Mouse (Mus musculus) midbrain, embryonic 10.5 days (tissue): ENCODE results near the gene Myh4. TPM values are rescaled to one million over a fixed set of nuclear protein-coding genes. Genes with fewer than 3 reads are reported as not detected.

Experiments
- DNase-seq: peaks from one replicate; pipeline ENCODE4 v3.0.0-alpha.2; 2017; ENCODE audit warnings: low spot score
- H3K27ac ChIP-seq: fragments of 300-500 bp; sonication (generic); replicated peaks from 2 replicates; pipeline ENCODE4 v1.5.1; 2016; ENCODE audit warnings: mild to moderate bottlenecking
- H3K27me3 ChIP-seq: fragments of 300-500 bp; sonication (generic); 2 replicates; pipeline ENCODE4 v1.6.1; 2016; ENCODE audit warnings: low read depth, mild to moderate bottlenecking; ENCODE audit not compliant: poor library complexity, severe bottlenecking
- H3K36me3 ChIP-seq: fragments of 300-500 bp; sonication (generic); 2 replicates; pipeline ENCODE4 v1.6.1; 2016; ENCODE audit warnings: mild to moderate bottlenecking, moderate library complexity
- H3K4me1 ChIP-seq: fragments of 300-500 bp; sonication (generic); 2 replicates; pipeline ENCODE4 v1.6.1; 2016
- H3K4me3 ChIP-seq: fragments of 300-500 bp; sonication (generic); 2 replicates; pipeline ENCODE4 v1.5.1; 2016; ENCODE audit warnings: mild to moderate bottlenecking, moderate library complexity
- H3K9me3 ChIP-seq: fragments of 300-500 bp; sonication (generic); replicated peaks from 2 replicates; pipeline ENCODE4 v1.6.1; 2016; ENCODE audit warnings: mild to moderate bottlenecking
- WGBS: fragments of 180-500 bp; shearing (Covaris S2); methylation state at CpG from one replicate; pipeline ENCODE4 v1.1.7; 2016; 5-methylcytosine and 5-hydroxymethylcytosine counted together
- polyA plus RNA-seq: library from polyadenylated mRNA; unstranded; fragments of >200 nt; fragmentation: Nextera tagmentation; extraction: Ambion mirVana; gene quantifications from 2 replicates; pipeline ENCODE4 v1.2.1, GENCODE M21; 2016

The Myh4 gene
- not detected in 2 replicates for polyA plus RNA-seq

- H3K27ac ChIP-seq: no peak within 1 kb of the TSS
- no peaks in the 10 kb centered on the region for H3K9me3 ChIP-seq
- no peaks in the 10 kb centered on the region for H3K36me3 ChIP-seq
- H3K4me1 ChIP-seq: no peaks in the 10 kb centered on the region
- H3K4me3 ChIP-seq: no peak within 1 kb of the TSS
- no peaks in the 10 kb centered on the region for H3K27me3 ChIP-seq
- no peak for DNase-seq
- WGBS: 86% methylated on average over 5 of the region's 5 CpGs
These were observed at the start of gene Myh4 for GRCm38 (mm10) chr11:67237481-67238079. Myh4 (plus strand) TSS chr11:67238029.

DNA sequence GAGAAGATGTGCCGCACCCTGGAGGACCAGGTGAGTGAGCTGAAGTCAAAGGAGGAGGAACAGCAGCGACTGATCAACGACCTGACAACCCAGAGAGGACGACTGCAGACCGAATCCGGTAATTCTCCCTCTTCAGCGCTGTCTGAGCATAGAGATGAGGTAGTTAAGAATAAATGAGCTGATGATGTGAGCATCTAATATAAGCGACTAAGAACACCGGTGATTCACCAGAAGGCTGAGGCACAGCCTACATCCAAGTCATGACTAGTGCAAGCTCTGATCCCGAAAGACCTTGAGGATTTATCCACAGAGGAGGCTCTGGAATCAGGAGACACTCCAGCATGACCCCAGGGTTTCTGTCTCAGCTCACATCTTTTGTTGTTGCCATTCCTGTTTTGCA is 47.5 kb upstream of the Myh4 start:
- Histone ChIP-seq H3K27me3 (no peaks in the 10 kb centered on the region), H3K9me3 (no peaks in the 10 kb centered on the region), H3K36me3 (no peaks in the 10 kb centered on the region), H3K27ac (no peak overlapping the region), H3K4me1 (no peaks in the 10 kb centered on the region), H3K4me3 (no peak overlapping the region)
- 88% methylated on average over 10 of the region's 10 CpGs for WGBS
- no peak for DNase-seq

GRCm38 (mm10) chr11:67190814-67191213 is 47.0 kb upstream of the Myh4 start:
- Histone ChIP-seq H3K9me3 (no peaks in the 10 kb centered on the region), H3K36me3 (no peaks in the 10 kb centered on the region), H3K4me1 (no peaks in the 10 kb centered on the region), H3K27me3 (no peaks in the 10 kb centered on the region), H3K4me3 (no peak overlapping the region), H3K27ac (no peak overlapping the region)
- no peak for DNase-seq
- 87% methylated on average over 2 of the region's 2 CpGs for WGBS

GRCm38 (mm10) chr11:67191496-67191895 is 46.3 kb upstream of the Myh4 start:
- Histone ChIP-seq H3K27me3 (no peaks in the 10 kb centered on the region), H3K4me1 (no peaks in the 10 kb centered on the region), H3K27ac (no peak overlapping the region), H3K36me3 (no peaks in the 10 kb centered on the region), H3K9me3 (no peaks in the 10 kb centered on the region), H3K4me3 (no peak overlapping the region)
- 91% methylated on average over 14 of the region's 14 CpGs for WGBS
- no peak for DNase-seq

GRCm38 (mm10) chr11:67199321-67199720 is 38.5 kb upstream of the Myh4 start:
- Histone ChIP-seq H3K4me3 (no peak overlapping the region), H3K36me3 (no peaks in the 10 kb centered on the region), H3K27ac (no peak overlapping the region), H3K4me1 (no peaks in the 10 kb centered on the region), H3K27me3 (no peaks in the 10 kb centered on the region), H3K9me3 (no peaks in the 10 kb centered on the region)
- no peak for DNase-seq
- WGBS: 61% methylated on average over 1 of the region's 1 CpGs

- no peak within 1 kb of the TSS for H3K4me3 ChIP-seq
- no peaks in the 10 kb centered on the region for H3K9me3 ChIP-seq
- H3K27ac ChIP-seq: no peak within 1 kb of the TSS
- no peaks in the 10 kb centered on the region for H3K4me1 ChIP-seq
- DNase-seq: no peak
- 80% methylated on average over 4 of the region's 4 CpGs for WGBS
- H3K27me3 ChIP-seq: no peaks in the 10 kb centered on the region
- no peaks in the 10 kb centered on the region for H3K36me3 ChIP-seq
These were observed 38.1 kb upstream of the Myh4 start, which contains the start of gene Myh1 for GRCm38 (mm10) chr11:67199752-67200151. Myh1 (plus strand) TSS chr11:67200052.

GRCm38 (mm10) chr11:67204766-67205165 is 33.1 kb upstream of the Myh4 start:
- no peak for DNase-seq
- Histone ChIP-seq H3K36me3 (no peaks in the 10 kb centered on the region), H3K4me1 (no peaks in the 10 kb centered on the region), H3K27me3 (no peaks in the 10 kb centered on the region), H3K4me3 (no peak overlapping the region), H3K9me3 (no peaks in the 10 kb centered on the region), H3K27ac (no peak overlapping the region)
- 79% methylated on average over 3 of the region's 3 CpGs for WGBS

DNA sequence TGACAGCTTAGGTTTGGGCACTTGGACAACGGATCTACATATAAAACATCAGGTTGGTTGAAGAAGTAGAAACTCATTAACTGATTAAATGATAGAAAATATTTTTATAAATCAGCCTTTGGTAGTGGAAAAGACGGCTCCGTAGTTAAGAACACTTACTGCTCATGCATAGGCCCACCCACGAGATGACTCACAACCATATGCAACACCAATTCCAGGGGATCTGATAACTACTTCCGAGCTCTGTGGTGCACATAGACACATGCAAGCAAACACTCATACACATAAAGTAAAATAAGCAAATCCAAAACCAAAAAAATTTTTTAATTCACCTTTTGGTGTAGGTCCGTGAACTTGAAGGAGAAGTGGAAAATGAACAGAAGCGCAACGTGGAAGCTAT is 16.0 kb upstream of the Myh4 start:
- WGBS: 94% methylated on average over 8 of the region's 8 CpGs
- Histone ChIP-seq H3K4me1 (no peaks in the 10 kb centered on the region), H3K9me3 (no peaks in the 10 kb centered on the region), H3K4me3 (no peak overlapping the region), H3K36me3 (no peaks in the 10 kb centered on the region), H3K27ac (no peak overlapping the region), H3K27me3 (no peaks in the 10 kb centered on the region)
- DNase-seq: no peak

- WGBS: 88% methylated on average over 3 of the region's 3 CpGs
- H3K27me3 ChIP-seq: no peaks in the 10 kb centered on the region
- DNase-seq: no peak
- no peaks in the 10 kb centered on the region for H3K9me3 ChIP-seq
- no peaks in the 10 kb centered on the region for H3K36me3 ChIP-seq
- no peaks in the 10 kb centered on the region for H3K4me1 ChIP-seq
- no peak overlapping the region for H3K27ac ChIP-seq
- H3K4me3 ChIP-seq: no peak overlapping the region
These were observed 13.4 kb upstream of the Myh4 start for GRCm38 (mm10) chr11:67224466-67224865.

GRCm38 (mm10) chr11:67228731-67229130 is 9.1 kb upstream of the Myh4 start:
- no peak for DNase-seq
- Histone ChIP-seq H3K9me3 (no peaks in the 10 kb centered on the region), H3K36me3 (no peaks in the 10 kb centered on the region), H3K27ac (no peak overlapping the region), H3K4me1 (no peaks in the 10 kb centered on the region), H3K27me3 (no peaks in the 10 kb centered on the region), H3K4me3 (no peak overlapping the region)
- WGBS: 91% methylated on average over 3 of the region's 3 CpGs

DNA sequence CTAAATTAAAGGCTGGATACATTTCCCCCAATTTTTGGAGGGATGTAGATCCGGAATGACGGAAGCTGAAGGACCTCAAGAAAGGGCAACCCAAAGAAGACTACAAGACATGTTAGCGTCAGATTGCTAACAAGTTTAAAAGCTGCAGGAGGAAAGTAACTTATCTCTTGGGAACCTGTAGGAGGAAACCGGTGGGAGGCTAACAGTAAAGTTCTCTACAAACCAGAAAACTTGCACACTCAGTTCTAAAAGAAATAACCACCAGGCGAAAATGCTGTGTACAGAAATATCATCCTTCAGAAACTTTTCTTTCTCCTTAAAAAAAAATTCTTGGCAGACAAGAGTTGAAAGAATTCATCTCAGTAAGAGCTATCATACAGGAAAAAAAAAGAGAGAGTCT is 8.7 kb upstream of the Myh4 start:
- H3K27me3 ChIP-seq: no peaks in the 10 kb centered on the region
- WGBS: 88% methylated on average over 5 of the region's 5 CpGs
- no peak overlapping the region for H3K27ac ChIP-seq
- no peaks in the 10 kb centered on the region for H3K4me1 ChIP-seq
- no peak for DNase-seq
- no peak overlapping the region for H3K4me3 ChIP-seq
- H3K36me3 ChIP-seq: no peaks in the 10 kb centered on the region
- no peaks in the 10 kb centered on the region for H3K9me3 ChIP-seq

GRCm38 (mm10) chr11:67229946-67230345 is 7.9 kb upstream of the Myh4 start:
- no peak for DNase-seq
- WGBS: 84% methylated on average over 2 of the region's 2 CpGs
- Histone ChIP-seq H3K9me3 (no peaks in the 10 kb centered on the region), H3K27me3 (no peaks in the 10 kb centered on the region), H3K36me3 (no peaks in the 10 kb centered on the region), H3K27ac (no peak overlapping the region), H3K4me3 (no peak overlapping the region), H3K4me1 (no peaks in the 10 kb centered on the region)

GRCm38 (mm10) chr11:67235639-67236358 is 2.0 kb upstream of the Myh4 start:
- Histone ChIP-seq H3K27ac (no peak overlapping the region), H3K4me1 (no peaks in the 10 kb centered on the region), H3K27me3 (no peaks in the 10 kb centered on the region), H3K36me3 (no peaks in the 10 kb centered on the region), H3K4me3 (no peak overlapping the region), H3K9me3 (no peaks in the 10 kb centered on the region)
- no peak for DNase-seq
- WGBS: 62% methylated on average over 5 of the region's 5 CpGs
